Comparison of ENCODE assay signal across 21 mouse cellular contexts in genomic region chr19:32881443-32881842, GRCm38 (mm10).
"Had no signal": no experiment of that assay in that cellular context is flagged by ENCODE, and none has a peak within 500 bp of the region (broad histone marks: within the 10 kb centered on the region; RNA-seq: fewer than 3 reads in every experiment).

No protein-coding gene starts in this region.

- H3K4me1 ChIP-seq: liver, embryonic 12.5 days; liver, embryonic 15.5 days; stomach, embryonic 15.5 days had no signal

- H3K4me3 ChIP-seq: layer of hippocampus, adult 2 months; limb, embryonic 10.5 days; limb, embryonic 13.5 days; liver, embryonic 12.5 days; liver, embryonic 15.5 days; megakaryocyte, embryonic 14.5 days; midbrain, embryonic 10.5 days; midbrain, embryonic 13.5 days; stomach, embryonic 15.5 days had no signal

- H3K9me3 ChIP-seq: limb, embryonic 10.5 days; limb, embryonic 13.5 days; liver, embryonic 12.5 days; liver, embryonic 15.5 days; midbrain, embryonic 13.5 days; stomach, embryonic 15.5 days had no signal

- H3K9ac ChIP-seq: limb, embryonic 13.5 days; liver, embryonic 12.5 days; liver, embryonic 15.5 days; midbrain, embryonic 13.5 days; stomach, embryonic 15.5 days had no signal

- H3K36me3 ChIP-seq: limb, embryonic 10.5 days; limb, embryonic 13.5 days; liver, embryonic 12.5 days; liver, embryonic 15.5 days; midbrain, embryonic 10.5 days; midbrain, embryonic 13.5 days; stomach, embryonic 15.5 days had no signal

- H3K27ac ChIP-seq: kidney, postnatal 0 days; layer of hippocampus, adult 2 months; limb, embryonic 10.5 days; limb, embryonic 13.5 days; liver, embryonic 12.5 days; liver, embryonic 15.5 days; midbrain, embryonic 10.5 days; midbrain, embryonic 13.5 days; stomach, embryonic 15.5 days had no signal

- H3K27me3 ChIP-seq: limb, embryonic 13.5 days; liver, embryonic 12.5 days; liver, embryonic 15.5 days; midbrain, embryonic 13.5 days; stomach, embryonic 15.5 days had no signal

- DNase-seq: kidney, postnatal 25 days; layer of hippocampus, adult 9-11 months; liver; lung, adult 2 months; lung, postnatal 14 days; lung, postnatal 4 days; right cerebral cortex, adult 18-20 months; right cerebral cortex, postnatal 14 days; right cerebral cortex, postnatal 4 days; thymus, postnatal 25 days had no signal

- ATAC-seq: liver, embryonic 12.5 days; midbrain, embryonic 13.5 days; midbrain, embryonic 16.5 days had no signal
